Mouse (Mus musculus) hindbrain, embryonic 11.5 days (tissue): ENCODE measurements around the gene Flrt3. TPM values are rescaled to one million over a fixed set of nuclear protein-coding genes. Genes with fewer than 3 reads are reported as not detected.

Source experiments
- ATAC-seq: fragments of 200-750 bp; cut with Nextera tagmentation; 2 replicates; pipeline ENCODE4 v1.8.0; 2017; ENCODE audit warnings: mild to moderate bottlenecking, moderate TSS enrichment, moderate library complexity; ENCODE audit not compliant: low FRiP score
- DNase-seq: peaks from one replicate; pipeline ENCODE4 v3.0.0-alpha.2; 2015; ENCODE audit warnings: low spot score
- H3K27ac ChIP-seq: fragments of 300-500 bp; sonication (generic); 2 replicates; pipeline ENCODE4 v1.5.1; 2014; ENCODE audit warnings: mild to moderate bottlenecking, low read depth, low read length
- H3K27me3 ChIP-seq: fragments of 300-500 bp; sonication (generic); 2 replicates; pipeline ENCODE4 v1.6.1; 2014; ENCODE audit warnings: mild to moderate bottlenecking, low read length, moderate library complexity, mixed read lengths; ENCODE audit not compliant: control insufficient read depth, insufficient read depth
- H3K36me3 ChIP-seq: fragments of 300-500 bp; sonication (generic); 2 replicates; pipeline ENCODE4 v1.6.1; 2014; ENCODE audit warnings: mild to moderate bottlenecking, low read length, moderate library complexity, mixed read lengths; ENCODE audit not compliant: control insufficient read depth, insufficient read depth
- H3K4me1 ChIP-seq: fragments of 300-500 bp; sonication (generic); replicated peaks from 2 replicates; pipeline ENCODE4 v1.6.1; 2014; ENCODE audit warnings: low read length, mixed read lengths; ENCODE audit not compliant: control insufficient read depth, insufficient read depth
- H3K4me2 ChIP-seq: fragments of 300-500 bp; sonication (generic); replicated peaks from 2 replicates; pipeline ENCODE4 v1.6.1; 2014; ENCODE audit warnings: mild to moderate bottlenecking, low read depth, low read length
- H3K4me3 ChIP-seq: fragments of 300-500 bp; sonication (generic); 2 replicates; pipeline ENCODE4 v1.5.1; 2014; ENCODE audit warnings: low read depth, low read length
- H3K9ac ChIP-seq: fragments of 300-500 bp; sonication (generic); 2 replicates; pipeline ENCODE4 v1.6.1; 2014; ENCODE audit warnings: low read depth, low read length
- H3K9me3 ChIP-seq: fragments of 300-500 bp; sonication (generic); 2 replicates; pipeline ENCODE4 v1.6.1; 2016; ENCODE audit warnings: low read length; ENCODE audit not compliant: control insufficient read depth
- WGBS: fragments of 180-500 bp; shearing (Covaris S2); extraction: QIAGEN DNeasy Blood & Tissue Kit; methylation state at CpG from one replicate; pipeline ENCODE4 v1.1.7; 2014; 5-methylcytosine and 5-hydroxymethylcytosine counted together
- polyA plus RNA-seq: library from polyadenylated mRNA; unstranded; fragments of >200 nt; fragmentation: Nextera tagmentation; extraction: Ambion mirVana; gene quantifications from 2 replicates; pipeline ENCODE4 v1.2.1, GENCODE M21; 2014

Gene Flrt3
- polyA plus RNA-seq, 1 experiment from 2014 or later: 37.5 TPM

DNA sequence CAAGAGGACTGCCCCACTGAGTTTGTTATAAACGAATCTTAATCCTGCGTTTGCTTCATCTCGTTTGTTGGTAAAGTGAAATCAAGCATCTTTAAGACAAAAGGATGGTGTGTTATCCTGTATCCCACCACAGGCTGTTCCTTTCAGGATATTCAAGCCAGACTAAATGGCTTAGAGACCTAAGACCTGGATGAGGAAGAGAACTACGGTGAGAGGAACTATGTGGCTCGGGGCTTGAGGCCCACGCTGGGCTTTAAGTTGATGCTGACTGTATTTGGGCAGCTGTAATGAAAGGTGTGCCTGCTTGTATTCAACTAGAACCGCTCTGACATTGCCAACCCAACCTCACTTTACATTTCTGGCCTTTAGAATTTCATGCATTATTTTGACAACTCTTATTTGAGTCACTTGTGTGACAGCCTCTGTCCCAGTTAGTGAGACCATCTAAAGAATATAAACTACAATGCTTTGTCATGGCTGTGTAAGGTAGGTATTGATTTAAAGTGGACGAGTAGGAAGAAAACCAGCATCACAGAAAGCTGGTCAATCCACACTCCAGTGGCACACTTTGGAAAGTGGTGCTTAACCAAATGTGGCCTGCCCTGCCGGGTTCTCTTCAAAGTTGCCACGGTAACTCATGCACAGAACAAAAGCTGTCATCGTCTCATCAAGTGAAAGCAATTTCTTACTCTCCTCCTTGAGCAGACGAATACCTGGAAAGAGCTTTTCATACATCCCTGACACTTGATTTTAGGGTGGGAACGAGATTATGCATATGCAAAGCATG is 3.8 kb downstream of the Flrt3 start:
- H3K9ac ChIP-seq: 0 out of 2 replicates have a peak overlapping the region, but pooled peaks have one; percentile 19
- no peak overlapping the region for H3K27ac ChIP-seq
- no peak overlapping the region for H3K4me3 ChIP-seq
- H3K4me2 ChIP-seq: peak overlapping the region; percentile 37
- WGBS: 39% methylated on average over 13 of the region's 13 CpGs
- no peaks in the 10 kb centered on the region for H3K36me3 ChIP-seq
- ATAC-seq: no peak
- H3K9me3 ChIP-seq: no peaks in the 10 kb centered on the region
- peak; percentile 35 for DNase-seq
- H3K27me3 ChIP-seq: no peaks in the 10 kb centered on the region
- H3K4me1 ChIP-seq: peaks cover 2% of the 10 kb centered on the region; the same call in 1 of the 2 replicates

DNA sequence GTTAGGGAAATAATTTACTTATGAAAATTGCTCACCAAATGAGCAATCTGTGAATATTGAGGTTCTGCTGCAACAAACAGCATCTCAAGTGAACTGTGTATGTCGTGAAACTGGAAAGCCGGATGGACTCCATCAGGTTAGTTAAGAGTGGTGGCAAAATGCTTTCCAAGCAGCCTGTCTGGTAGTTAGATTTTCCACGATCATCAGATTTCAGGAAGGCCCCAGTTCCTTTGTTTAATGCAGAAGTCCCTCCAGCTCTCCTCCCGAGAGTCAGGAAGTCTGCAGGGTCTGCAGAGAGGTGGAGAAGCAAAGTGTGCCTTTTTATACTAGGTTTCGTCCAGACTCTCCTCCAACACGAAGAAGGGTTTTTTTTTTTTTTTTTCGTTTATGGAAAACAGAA is 4.4 kb downstream of the Flrt3 start:
- Histone ChIP-seq H3K36me3 (no peaks in the 10 kb centered on the region), H3K9ac (no peak overlapping the region), H3K27me3 (no peaks in the 10 kb centered on the region), H3K27ac (no peak overlapping the region), H3K9me3 (no peaks in the 10 kb centered on the region), H3K4me3 (no peak overlapping the region), H3K4me1 (peaks cover 2% of the 10 kb centered on the region; the same call in 1 of the 2 replicates), H3K4me2 (peak overlapping the region; percentile 37; the same call in 1 of the 2 replicates)
- WGBS: 23% methylated on average over 7 of the region's 7 CpGs
- ATAC-seq (no peak), DNase-seq (peak; percentile 18)

DNA sequence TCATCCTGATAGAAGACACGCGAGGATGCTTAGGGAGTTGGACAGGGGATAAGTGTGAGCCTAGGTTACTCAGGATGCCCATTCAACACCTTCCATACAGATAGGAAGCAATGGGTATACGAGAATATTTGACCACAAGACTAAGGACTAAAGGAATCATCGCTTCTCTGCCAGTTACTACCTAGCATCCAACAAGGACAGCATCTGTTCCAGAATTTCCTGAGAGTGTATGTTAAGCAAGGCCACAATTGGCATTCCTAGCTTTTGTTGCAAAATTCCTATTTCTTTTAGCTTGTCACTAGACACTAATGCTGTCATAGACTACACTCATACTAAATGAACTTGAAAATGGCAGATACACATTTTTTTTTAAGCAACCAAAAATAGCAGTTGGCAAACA is 6.9 kb downstream of the Flrt3 start:
- DNase-seq: no peak
- no peak overlapping the region for H3K27ac ChIP-seq
- no peak overlapping the region for H3K9ac ChIP-seq
- no peaks in the 10 kb centered on the region for H3K27me3 ChIP-seq
- 92% methylated on average over 4 of the region's 4 CpGs for WGBS
- H3K36me3 ChIP-seq: peaks cover 9% of the 10 kb centered on the region; the same call in 1 of the 2 replicates
- ATAC-seq: no peak
- no peak overlapping the region for H3K4me2 ChIP-seq
- no peaks in the 10 kb centered on the region for H3K9me3 ChIP-seq
- H3K4me1 ChIP-seq: peaks cover 2% of the 10 kb centered on the region; the same call in 1 of the 2 replicates
- no peak overlapping the region for H3K4me3 ChIP-seq

DNA sequence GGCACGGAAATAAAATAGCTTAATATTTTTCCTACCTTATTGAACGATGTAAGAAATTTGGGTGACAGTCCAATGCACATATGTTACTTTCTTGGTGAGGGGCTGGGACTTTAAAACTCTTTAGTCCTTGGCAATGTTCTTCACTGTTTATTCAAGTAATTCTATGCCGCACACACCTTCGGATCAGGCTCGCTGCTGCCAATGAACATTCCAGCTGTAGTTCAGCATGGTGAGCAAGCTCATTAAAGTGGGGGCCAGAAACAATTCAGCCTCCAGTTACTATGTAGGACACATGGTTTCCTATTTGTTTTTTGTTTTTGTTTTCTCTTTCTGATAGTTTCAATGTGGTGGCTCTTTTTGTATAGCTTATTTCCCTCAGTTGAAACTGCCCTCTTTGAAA is 8.6 kb downstream of the Flrt3 start:
- Histone ChIP-seq H3K27ac (no peak overlapping the region), H3K4me1 (peaks cover 1% of the 10 kb centered on the region; the same call in 1 of the 2 replicates), H3K27me3 (no peaks in the 10 kb centered on the region), H3K4me2 (no peak overlapping the region), H3K9ac (no peak overlapping the region), H3K4me3 (no peak overlapping the region), H3K36me3 (peaks cover 9% of the 10 kb centered on the region; the same call in 1 of the 2 replicates), H3K9me3 (no peaks in the 10 kb centered on the region)
- ATAC-seq: no peak
- 86% methylated on average over 5 of the region's 5 CpGs for WGBS
- no peak for DNase-seq

DNA sequence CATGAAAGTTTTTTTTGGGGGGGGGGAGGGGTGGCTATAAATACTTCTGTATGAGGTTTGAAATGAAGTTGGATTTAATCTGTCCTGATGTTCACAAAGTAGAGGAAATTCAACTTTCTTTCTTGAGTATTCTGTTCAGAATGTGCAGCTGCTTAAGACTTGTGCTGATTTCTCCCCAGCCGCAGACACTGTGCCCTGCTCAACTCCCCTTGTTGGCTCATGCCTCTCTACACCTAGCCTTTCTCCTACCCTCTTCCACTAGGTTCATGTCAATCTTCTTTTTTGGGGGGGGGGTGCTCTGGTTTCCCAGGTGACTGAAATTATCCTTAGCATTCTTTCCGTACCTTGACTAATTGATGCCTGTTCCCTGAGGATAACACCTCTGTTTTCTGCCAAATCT is 17.3 kb downstream of the Flrt3 start:
- DNase-seq (no peak), ATAC-seq (peak; percentile 67)
- Histone ChIP-seq H3K27ac (no peak overlapping the region), H3K36me3 (no peaks in the 10 kb centered on the region), H3K4me3 (no peak overlapping the region), H3K9me3 (no peaks in the 10 kb centered on the region), H3K4me1 (no peaks in the 10 kb centered on the region), H3K9ac (no peak overlapping the region), H3K4me2 (no peak overlapping the region), H3K27me3 (no peaks in the 10 kb centered on the region)
- 40% methylated on average over 2 of the region's 2 CpGs for WGBS

DNA sequence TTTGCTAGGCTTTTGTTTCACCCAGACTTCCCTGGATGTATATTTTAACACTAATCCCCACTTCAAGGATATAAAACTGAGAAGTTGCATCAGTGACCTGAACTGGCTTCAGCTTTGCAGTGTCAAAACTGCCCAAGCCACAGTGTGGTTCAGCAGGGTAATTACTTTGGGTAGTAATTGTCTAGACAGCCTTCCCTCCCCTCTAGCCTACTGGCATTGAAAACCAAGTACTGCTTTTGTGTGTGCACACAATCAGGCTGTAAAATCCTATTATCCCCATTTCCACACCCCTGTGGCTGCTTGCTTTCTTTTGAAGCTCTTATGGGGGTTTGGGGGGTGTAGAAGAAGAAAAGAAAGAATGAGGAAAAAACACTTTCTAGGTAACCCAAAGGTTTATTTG is 17.8 kb downstream of the Flrt3 start:
- Histone ChIP-seq H3K27ac (no peak overlapping the region), H3K4me1 (no peaks in the 10 kb centered on the region), H3K4me2 (no peak overlapping the region), H3K36me3 (no peaks in the 10 kb centered on the region), H3K9ac (no peak overlapping the region), H3K4me3 (no peak overlapping the region), H3K9me3 (no peaks in the 10 kb centered on the region), H3K27me3 (no peaks in the 10 kb centered on the region)
- ATAC-seq (peak; percentile 84), DNase-seq (peak; percentile 24)

DNA sequence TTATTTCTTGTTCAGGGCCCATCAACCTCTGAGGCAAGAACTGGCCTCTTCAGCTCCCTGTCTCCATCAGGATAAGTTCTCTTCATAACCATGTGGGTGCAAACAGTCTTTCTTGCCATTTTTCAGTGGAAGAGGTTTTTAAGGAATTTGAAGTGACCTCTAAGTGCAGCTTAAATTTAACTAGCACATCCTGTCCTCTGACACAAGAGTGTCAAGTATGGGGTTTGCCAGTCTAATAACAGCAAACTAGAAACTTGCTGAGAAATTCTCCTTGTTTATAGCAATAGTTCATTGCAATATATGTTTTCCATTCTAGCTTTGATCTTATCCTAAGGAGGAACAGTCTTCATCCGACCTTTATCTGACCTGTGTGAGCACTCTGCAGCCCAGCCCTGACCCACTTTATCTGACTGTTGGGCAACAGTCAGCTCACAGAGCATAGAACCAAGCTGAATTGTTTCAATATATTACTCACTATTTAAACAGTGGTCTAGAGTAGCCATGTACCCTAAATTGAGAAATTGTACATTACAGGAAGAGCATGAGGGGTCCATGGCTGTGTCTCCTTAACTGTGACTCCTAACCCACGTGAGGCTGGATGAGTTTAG is 49.4 kb downstream of the Flrt3 start:
- no peak for ATAC-seq
- Histone ChIP-seq H3K27me3 (no peaks in the 10 kb centered on the region), H3K36me3 (no peaks in the 10 kb centered on the region), H3K27ac (no peak overlapping the region), H3K4me3 (no peak overlapping the region), H3K4me1 (no peaks in the 10 kb centered on the region), H3K9ac (no peak overlapping the region), H3K9me3 (no peaks in the 10 kb centered on the region), H3K4me2 (no peak overlapping the region)
- DNase-seq: no peak
- 79% methylated on average over 2 of the region's 2 CpGs for WGBS

DNA sequence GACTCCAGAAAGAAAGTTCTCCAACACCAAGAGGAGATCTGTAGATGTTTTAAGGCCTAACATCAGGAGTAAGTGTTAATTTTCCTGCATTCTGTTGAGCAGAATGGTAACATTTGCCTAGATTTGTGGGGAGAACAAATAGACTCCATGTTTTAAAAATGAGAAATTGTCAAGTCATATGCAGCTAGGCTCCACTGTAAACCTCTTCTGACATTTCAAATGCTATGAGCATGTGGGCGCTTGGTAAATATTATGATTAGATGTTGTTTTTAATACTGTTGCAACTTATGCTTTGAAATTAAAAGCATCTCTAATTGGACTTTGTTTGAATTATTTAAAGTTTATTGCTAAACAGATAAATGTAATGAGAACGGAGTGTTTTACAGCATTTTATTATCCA is 55.8 kb downstream of the Flrt3 start:
- Histone ChIP-seq H3K27ac (no peak overlapping the region), H3K36me3 (no peaks in the 10 kb centered on the region), H3K4me2 (no peak overlapping the region), H3K9me3 (no peaks in the 10 kb centered on the region), H3K27me3 (no peaks in the 10 kb centered on the region), H3K4me1 (no peaks in the 10 kb centered on the region), H3K4me3 (no peak overlapping the region), H3K9ac (no peak overlapping the region)
- DNase-seq: no peak
- 93% methylated on average over 2 of the region's 2 CpGs for WGBS
- no peak for ATAC-seq
